Comparison of ENCODE assay signal across 26 mouse cellular contexts in genomic region chr3:133735603-133736002, GRCm38 (mm10).
"Had no signal": no experiment of that assay in that cellular context is flagged by ENCODE, and none has a peak within 500 bp of the region (broad histone marks: within the 10 kb centered on the region; RNA-seq: fewer than 3 reads in every experiment).

No protein-coding gene starts in this region.

- DNase-seq: cerebellum, adult 9-11 months; cerebellum, postnatal 10 days; cerebellum, postnatal 14 days; cerebellum, postnatal 25 days; cerebellum, postnatal 36 days; embryo, embryonic 11 days; forebrain, postnatal 0 days; gastrocnemius, adult 2 months; gastrocnemius, postnatal 10 days; gastrocnemius, postnatal 14 days; gastrocnemius, postnatal 25 days; gastrocnemius, postnatal 36 days; heart, adult 11 months; heart, adult 18-20 months had no signal

- H3K4me1 ChIP-seq: embryonic facial prominence, embryonic 10.5 days; embryonic facial prominence, embryonic 12.5 days; embryonic facial prominence, embryonic 13.5 days; embryonic facial prominence, embryonic 15.5 days; forebrain, embryonic 10.5 days; forebrain, embryonic 12.5 days; forebrain, embryonic 13.5 days; forebrain, embryonic 15.5 days; heart, embryonic 10.5 days had no signal

- H3K9ac ChIP-seq: embryonic facial prominence, embryonic 12.5 days; embryonic facial prominence, embryonic 13.5 days; embryonic facial prominence, embryonic 15.5 days; forebrain, embryonic 12.5 days; forebrain, embryonic 13.5 days; forebrain, embryonic 15.5 days; forebrain, postnatal 0 days had no signal

- H3K27ac ChIP-seq: embryonic facial prominence, embryonic 10.5 days; embryonic facial prominence, embryonic 12.5 days; embryonic facial prominence, embryonic 13.5 days; embryonic facial prominence, embryonic 15.5 days; forebrain, embryonic 10.5 days; forebrain, embryonic 12.5 days; forebrain, embryonic 13.5 days; forebrain, embryonic 15.5 days; gastrocnemius, adult 2 months; heart, embryonic 10.5 days had no signal

- H3K36me3 ChIP-seq: embryonic facial prominence, embryonic 10.5 days; embryonic facial prominence, embryonic 12.5 days; embryonic facial prominence, embryonic 13.5 days; embryonic facial prominence, embryonic 15.5 days; forebrain, embryonic 10.5 days; forebrain, embryonic 12.5 days; forebrain, embryonic 15.5 days; heart, embryonic 10.5 days had no signal

- ATAC-seq: forebrain, embryonic 13.5 days; forebrain, embryonic 14.5 days; forebrain, embryonic 15.5 days; forebrain, embryonic 16.5 days; forebrain, postnatal 0 days had no signal

- H3K27me3 ChIP-seq: embryonic facial prominence, embryonic 12.5 days; embryonic facial prominence, embryonic 13.5 days; embryonic facial prominence, embryonic 15.5 days; forebrain, embryonic 12.5 days; forebrain, embryonic 13.5 days; forebrain, embryonic 15.5 days had no signal

- H3K9me3 ChIP-seq: embryonic facial prominence, embryonic 10.5 days; embryonic facial prominence, embryonic 12.5 days; embryonic facial prominence, embryonic 13.5 days; embryonic facial prominence, embryonic 15.5 days; forebrain, embryonic 10.5 days; forebrain, embryonic 12.5 days; forebrain, embryonic 13.5 days; forebrain, embryonic 15.5 days; heart, embryonic 10.5 days had no signal

- H3K4me3 ChIP-seq: embryonic facial prominence, embryonic 10.5 days; embryonic facial prominence, embryonic 12.5 days; embryonic facial prominence, embryonic 13.5 days; embryonic facial prominence, embryonic 15.5 days; erythroblast, embryonic 14.5 days; forebrain, embryonic 10.5 days; forebrain, embryonic 12.5 days; forebrain, embryonic 13.5 days; forebrain, embryonic 15.5 days; gastrocnemius, adult 2 months; heart, embryonic 10.5 days had no signal
